In the genomic region with DNA sequence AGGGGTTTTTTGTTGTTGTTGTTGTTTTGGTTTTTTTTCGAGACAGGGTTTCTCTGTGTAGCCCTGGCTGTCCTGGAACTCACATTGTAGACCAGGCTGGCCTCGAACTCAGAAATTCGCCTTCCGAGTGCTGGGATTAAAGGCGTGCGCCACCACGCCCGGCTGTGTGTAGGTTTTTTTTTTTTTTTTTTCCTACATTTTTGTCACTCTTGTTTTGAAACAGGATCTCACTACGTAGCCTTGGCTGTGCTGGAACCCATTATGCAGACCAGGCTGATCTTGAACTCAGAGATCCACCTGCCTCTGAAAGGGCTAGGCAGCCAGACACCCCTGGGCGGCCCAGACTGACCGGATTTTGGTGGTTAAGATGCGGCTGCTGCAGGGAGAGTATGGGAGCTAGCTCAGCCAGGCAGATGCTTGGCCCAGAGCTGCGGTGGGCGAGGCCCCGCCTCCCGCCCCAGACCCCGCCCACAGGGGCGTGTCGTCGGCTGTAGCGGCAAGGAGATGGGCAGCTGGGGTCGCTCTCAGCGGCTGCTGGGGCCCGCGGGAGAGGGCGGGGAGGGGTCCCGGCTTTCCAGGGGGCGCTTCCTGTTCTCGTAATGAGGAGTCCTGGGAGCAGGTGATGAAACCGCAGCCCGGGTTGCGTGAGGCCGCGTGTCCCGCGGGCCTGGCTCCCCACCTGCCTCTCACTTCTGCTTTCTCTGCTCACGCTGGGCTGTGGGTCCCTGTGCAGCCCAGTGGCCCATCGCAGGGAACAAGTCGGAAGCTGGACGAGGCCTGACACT, we compare ENCODE assay signal across 8 mouse cellular contexts. TPM values are rescaled to one million over a fixed set of nuclear protein-coding genes. Genes with fewer than 3 reads are reported as not detected.
DNase-seq lines count a peak whose midpoint lies in the region; ATAC-seq and TF ChIP-seq lines count a peak whose summit lies in the region.

No protein-coding gene starts in this region.

- H3K36me3 ChIP-seq in intestine, embryonic 14.5 days (ENCODE audit: control insufficient read depth, insufficient read depth, low read length): no peaks in the 10 kb centered on the region
- H3K36me3 ChIP-seq in limb, embryonic 14.5 days (ENCODE audit: control insufficient read depth, insufficient read depth, low read length): no peaks in the 10 kb centered on the region
- H3K36me3 ChIP-seq in midbrain, embryonic 16.5 days (ENCODE audit: control insufficient read depth, insufficient read depth, low read length): no peaks in the 10 kb centered on the region

- peak overlapping the region; percentile 42 for H3K4me3 ChIP-seq in intestine, embryonic 14.5 days (ENCODE audit: low read depth, low read length)
- peak overlapping the region; percentile 50 for H3K4me3 ChIP-seq in limb, embryonic 14.5 days (replicated peaks; ENCODE audit: low read length)
- peak overlapping the region; percentile 47 for H3K4me3 ChIP-seq in midbrain, embryonic 16.5 days (ENCODE audit: low read depth, low read length)

- WGBS in intestine, embryonic 14.5 days: 11% methylated on average over 39 of the region's 40 CpGs
- 10% methylated on average over 39 of the region's 40 CpGs for WGBS in limb, embryonic 14.5 days
- WGBS in midbrain, embryonic 16.5 days: 8% methylated on average over 40 of the region's 40 CpGs

- H3K4me1 ChIP-seq in intestine, embryonic 14.5 days (replicated peaks; ENCODE audit: control insufficient read depth, insufficient read depth, low read length): no peaks in the 10 kb centered on the region
- H3K4me1 ChIP-seq in limb, embryonic 14.5 days (ENCODE audit: control insufficient read depth, insufficient read depth, low read length): no peaks in the 10 kb centered on the region
- H3K4me1 ChIP-seq in midbrain, embryonic 16.5 days (ENCODE audit: control insufficient read depth, insufficient read depth, low read length): no peaks in the 10 kb centered on the region

- H3K9ac ChIP-seq in intestine, embryonic 14.5 days (ENCODE audit: low read length): peak overlapping the region; percentile 17; the same call in 1 of the 2 replicates
- H3K9ac ChIP-seq in limb, embryonic 14.5 days (ENCODE audit: low read depth, low read length, severe bottlenecking): peak overlapping the region; percentile 38; the same call in 1 of the 2 replicates
- peak overlapping the region; percentile 70 for H3K9ac ChIP-seq in midbrain, embryonic 16.5 days (ENCODE audit: low read depth, low read length)

- peak; percentile 47 to 49 for DNase-seq in layer of hippocampus, adult 18-20 months (ENCODE audit: low spot score in 2 of 2)
- DNase-seq in layer of hippocampus, adult 8-10 months (ENCODE audit: low spot score in 2 of 2): no peak
- DNase-seq in embryo, embryonic 10.5 days (ENCODE audit: low spot score): peak; percentile 87
- peak; percentile 64 for DNase-seq in gastrocnemius, postnatal 25 days
- DNase-seq in intestine, embryonic 14.5 days (ENCODE audit: low spot score): peak; percentile 89
- peak; percentile 79 for DNase-seq in limb, embryonic 14.5 days (ENCODE audit: low spot score)
- peak; percentile 73 to 79 for DNase-seq in spleen, postnatal 10 days (ENCODE audit: low spot score in 2 of 2)

- no peaks in the 10 kb centered on the region for H3K27me3 ChIP-seq in intestine, embryonic 14.5 days (replicated peaks; ENCODE audit: control insufficient read depth, insufficient read depth, low read length)
- no peaks in the 10 kb centered on the region for H3K27me3 ChIP-seq in limb, embryonic 14.5 days (ENCODE audit: control insufficient read depth, insufficient read depth, low read length)
- no peaks in the 10 kb centered on the region for H3K27me3 ChIP-seq in midbrain, embryonic 16.5 days (ENCODE audit: control insufficient read depth, insufficient read depth, low read depth, low read length)

- TF ChIP-seq POLR2A in limb, embryonic 14.5 days (IDR thresholded peaks at IDR 0.05; ENCODE audit: borderline replicate concordance, extremely low read depth, insufficient read depth, insufficient read length): no peak

- no peaks in the 10 kb centered on the region for H3K9me3 ChIP-seq in intestine, embryonic 14.5 days (ENCODE audit: control insufficient read depth, low read length)
- no peaks in the 10 kb centered on the region for H3K9me3 ChIP-seq in limb, embryonic 14.5 days (ENCODE audit: control insufficient read depth, low read length)
- H3K9me3 ChIP-seq in midbrain, embryonic 16.5 days (replicated peaks; ENCODE audit: control insufficient read depth, low read length, poor library complexity, severe bottlenecking): no peaks in the 10 kb centered on the region

- no peak overlapping the region for H3K27ac ChIP-seq in intestine, embryonic 14.5 days (ENCODE audit: low read depth)
- H3K27ac ChIP-seq in limb, embryonic 14.5 days (replicated peaks; ENCODE audit: low read depth, low read length): no peak overlapping the region
- H3K27ac ChIP-seq in midbrain, embryonic 16.5 days (ENCODE audit: low read length): no peak overlapping the region

- peak; percentile 89 for ATAC-seq in intestine, embryonic 14.5 days (replicated peaks; ENCODE audit: low FRiP score, low TSS enrichment, low read depth)
- ATAC-seq in limb, embryonic 14.5 days (ENCODE audit: low FRiP score, low read depth): peak; percentile 93
- ATAC-seq in midbrain, embryonic 16.5 days: peak; percentile 95

- peak overlapping the region; percentile 65 for H3K4me2 ChIP-seq in intestine, embryonic 14.5 days (ENCODE audit: low read length)
- peak overlapping the region; percentile 71 for H3K4me2 ChIP-seq in limb, embryonic 14.5 days (replicated peaks; ENCODE audit: low read depth, low read length, severe bottlenecking)
- H3K4me2 ChIP-seq in midbrain, embryonic 16.5 days (ENCODE audit: low read length): peak overlapping the region; percentile 76

RNA-seq across cellular contexts. Expression of a gene that starts 13.9 kb away (rescaled TPM):
- 10 to 100 TPM; 49.9 to 50.3 TPM for total RNA-seq in layer of hippocampus, adult 18-20 months (2021)
- 10 to 100 TPM; 48.9 to 58.8 (median 53.3) TPM for total RNA-seq in layer of hippocampus, adult 8-10 months (2022)
- 10 to 100 TPM; 68.1 to 72.3 TPM for total RNA-seq in gastrocnemius, postnatal 25 days (2021)
- polyA plus RNA-seq in intestine, embryonic 14.5 days (2014; fragmentation: Nextera tagmentation; extraction: Ambion mirVana): 44.1 and 50.8 TPM in 2 replicates
- 151 and 303 TPM in 2 replicates for polyA plus RNA-seq in limb, embryonic 14.5 days (2012; rRNA removed)
- 49.9 and 54.9 TPM in 2 replicates for polyA plus RNA-seq in limb, embryonic 14.5 days (2014; fragmentation: Nextera tagmentation; extraction: Ambion mirVana)
- 51.0 and 54.5 TPM in 2 replicates for polyA plus RNA-seq in midbrain, embryonic 16.5 days (2015; fragmentation: Nextera tagmentation; extraction: Ambion mirVana)

RNA-seq across cellular contexts. Expression of a gene that starts 18.8 kb away (rescaled TPM):
- total RNA-seq in layer of hippocampus, adult 18-20 months (2021): under 1 TPM; 0.28 to 0.57 TPM
- total RNA-seq in layer of hippocampus, adult 8-10 months (2022): under 1 TPM in 2 of 4 experiments, not detected in 2; 0.82 to 0.96 TPM
- under 1 TPM; 0.21 to 0.23 TPM for total RNA-seq in gastrocnemius, postnatal 25 days (2021)
- polyA plus RNA-seq in intestine, embryonic 14.5 days (2014; fragmentation: Nextera tagmentation; extraction: Ambion mirVana): 0.13 and 0.43 TPM in 2 replicates
- polyA plus RNA-seq in limb, embryonic 14.5 days (2012; rRNA removed): 0.67 and 0.82 TPM in 2 replicates
- 0.37 TPM in 1 of 2 replicates, not detected in the other for polyA plus RNA-seq in limb, embryonic 14.5 days (2014; fragmentation: Nextera tagmentation; extraction: Ambion mirVana)
- polyA plus RNA-seq in midbrain, embryonic 16.5 days (2015; fragmentation: Nextera tagmentation; extraction: Ambion mirVana): 0.51 and 0.73 TPM in 2 replicates

RNA-seq across cellular contexts. Expression of a gene that starts 19.0 kb away (rescaled TPM):
- 10 to 100 TPM; 45.3 to 47.7 TPM for total RNA-seq in layer of hippocampus, adult 18-20 months (2021)
- total RNA-seq in layer of hippocampus, adult 8-10 months (2022): 10 to 100 TPM; 41.6 to 46.4 (median 43.8) TPM
- total RNA-seq in gastrocnemius, postnatal 25 days (2021): 10 to 100 TPM; 14.6 to 16.6 TPM
- 49.2 and 50.8 TPM in 2 replicates for polyA plus RNA-seq in intestine, embryonic 14.5 days (2014; fragmentation: Nextera tagmentation; extraction: Ambion mirVana)
- polyA plus RNA-seq in limb, embryonic 14.5 days (2012; rRNA removed): 84.2 and 89.1 TPM in 2 replicates
- polyA plus RNA-seq in limb, embryonic 14.5 days (2014; fragmentation: Nextera tagmentation; extraction: Ambion mirVana): 61.4 and 61.8 TPM in 2 replicates
- polyA plus RNA-seq in midbrain, embryonic 16.5 days (2015; fragmentation: Nextera tagmentation; extraction: Ambion mirVana): 48.7 and 55.5 TPM in 2 replicates

RNA-seq across cellular contexts. Expression of a gene that starts 19.3 kb away (rescaled TPM):
- total RNA-seq in layer of hippocampus, adult 18-20 months (2021): 10 to 100 TPM; 16.0 to 16.4 TPM
- total RNA-seq in layer of hippocampus, adult 8-10 months (2022): 10 to 100 TPM; 13.6 to 18.9 (median 14.7) TPM
- total RNA-seq in gastrocnemius, postnatal 25 days (2021): 1 to 10 TPM; 7.3 to 7.7 TPM
- 11.6 and 15.1 TPM in 2 replicates for polyA plus RNA-seq in intestine, embryonic 14.5 days (2014; fragmentation: Nextera tagmentation; extraction: Ambion mirVana)
- 33.5 and 38.6 TPM in 2 replicates for polyA plus RNA-seq in limb, embryonic 14.5 days (2012; rRNA removed)
- polyA plus RNA-seq in limb, embryonic 14.5 days (2014; fragmentation: Nextera tagmentation; extraction: Ambion mirVana): 17.6 and 17.8 TPM in 2 replicates
- 10.7 and 11.8 TPM in 2 replicates for polyA plus RNA-seq in midbrain, embryonic 16.5 days (2015; fragmentation: Nextera tagmentation; extraction: Ambion mirVana)

RNA-seq across cellular contexts. Expression of a gene that starts 27.1 kb away (rescaled TPM):
- total RNA-seq in layer of hippocampus, adult 18-20 months (2021): 10 to 100 TPM; 28.1 to 30.1 TPM
- 10 to 100 TPM; 28.3 to 38.4 (median 31.2) TPM for total RNA-seq in layer of hippocampus, adult 8-10 months (2022)
- total RNA-seq in gastrocnemius, postnatal 25 days (2021): 1 to 10 TPM; 3.9 to 4.3 TPM
- polyA plus RNA-seq in intestine, embryonic 14.5 days (2014; fragmentation: Nextera tagmentation; extraction: Ambion mirVana): 29.5 and 29.9 TPM in 2 replicates
- polyA plus RNA-seq in limb, embryonic 14.5 days (2012; rRNA removed): 17.4 and 19.3 TPM in 2 replicates
- 18.3 and 20.8 TPM in 2 replicates for polyA plus RNA-seq in limb, embryonic 14.5 days (2014; fragmentation: Nextera tagmentation; extraction: Ambion mirVana)
- 35.0 and 38.2 TPM in 2 replicates for polyA plus RNA-seq in midbrain, embryonic 16.5 days (2015; fragmentation: Nextera tagmentation; extraction: Ambion mirVana)

Comparison
In these comparisons a context has a peak if more than half of its experiments do, and no peak if none do; other contexts are left out.
1. DNase-seq: peak in layer of hippocampus, adult 18-20 months (2 of 2), embryo, embryonic 10.5 days (single experiment), gastrocnemius, postnatal 25 days (single experiment), intestine, embryonic 14.5 days (single experiment), limb, embryonic 14.5 days (single experiment) and spleen, postnatal 10 days (2 of 2); none in layer of hippocampus, adult 8-10 months (0 of 2).
2. H3K9ac ChIP-seq: peak in every context shown above with its lines; median percentile 70 in midbrain, embryonic 16.5 days; 38 in limb, embryonic 14.5 days; 17 in intestine, embryonic 14.5 days.
3. Peak in every context shown above with its lines, with median percentiles within 50 percentile points of each other: ATAC-seq, H3K4me2 ChIP-seq and H3K4me3 ChIP-seq.